Mouse (Mus musculus): ENCODE measurements at regions not wholly inside any gene's neighbourhood (a gene's known extent, or its start where the extent isn't known, plus 50 kb on each side); places are given as distances from the start of the nearest gene placed in this dataset.

DNA sequence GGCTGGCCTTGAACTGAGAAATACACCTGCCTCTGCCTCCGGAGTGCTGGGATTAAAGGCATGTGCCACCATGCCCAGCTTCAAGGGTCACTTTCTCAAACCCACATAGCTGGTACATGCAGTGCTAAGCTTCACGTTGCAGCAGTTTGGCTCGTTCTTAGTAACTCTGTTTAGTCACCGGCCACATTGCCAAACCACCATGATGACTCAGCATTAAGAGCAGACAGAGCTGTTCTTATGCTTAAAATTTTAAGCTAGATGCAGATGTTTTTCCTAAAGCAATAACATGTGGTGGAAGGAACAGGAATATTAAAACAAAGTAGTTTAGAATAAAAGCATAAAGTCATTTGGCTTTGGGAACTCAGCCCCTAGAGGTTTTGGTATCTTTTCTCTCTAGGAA is 250.2 kb upstream of the Fshr start:
- TF ChIP-seq POLR2A (IDR thresholded peaks at IDR 0.05; ENCODE audit: extremely low read depth, insufficient read depth, low read length) (no peak), CTCF (IDR thresholded peaks at IDR 0.05; ENCODE audit: extremely low read depth, insufficient read depth, low read length) (no peak)
